Mouse (Mus musculus): ENCODE measurements at regions not wholly inside any gene's neighbourhood (a gene's known extent, or its start where the extent isn't known, plus 50 kb on each side); places are given as distances from the start of the nearest gene placed in this dataset.
A peak's percentile ranks its signal among the peaks of the same experiment; 100 is the strongest.

DNA sequence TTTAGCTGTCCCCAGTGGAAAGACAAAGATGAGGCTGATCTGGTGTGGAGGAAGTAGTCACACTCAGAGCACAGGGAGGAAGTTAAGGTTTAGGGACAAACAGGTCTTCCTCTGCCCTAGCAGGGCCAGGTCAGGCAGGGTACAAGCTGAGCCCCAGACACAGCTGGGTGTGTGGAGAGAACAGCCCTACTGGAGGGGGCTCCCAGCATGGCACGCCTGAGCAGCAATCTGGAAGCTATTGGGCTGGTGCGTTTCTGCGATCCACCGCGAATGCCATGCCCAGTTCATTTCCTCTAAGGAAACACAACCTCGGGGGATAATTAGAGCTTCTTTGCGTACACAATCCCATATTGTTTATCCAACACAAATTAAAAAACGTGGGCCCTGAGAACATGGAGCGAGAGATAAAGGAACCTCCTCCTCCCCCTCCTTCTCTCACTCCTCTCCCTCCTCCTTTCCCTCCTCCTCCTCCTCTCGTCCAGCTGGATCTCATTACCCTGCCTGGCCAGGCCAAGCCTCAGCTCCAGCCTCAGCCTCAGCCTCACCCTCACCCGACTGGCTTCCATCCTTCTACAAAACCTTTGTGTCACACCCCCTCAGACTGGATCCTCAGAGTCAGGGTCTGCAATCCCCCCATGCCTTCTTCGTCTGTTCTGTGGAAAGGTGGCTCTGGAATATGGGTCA lies 81.2 kb downstream of the Pja1 start:
- H3K9me3 ChIP-seq: no peaks in the 10 kb centered on the region
- WGBS: 55% methylated on average over 12 of the region's 12 CpGs
- DNase-seq (ENCODE audit: extremely low spot score, low spot score): peak; percentile 24
- H3K36me3 ChIP-seq (replicated peaks): no peaks in the 10 kb centered on the region
- peaks cover 42% of the 10 kb centered on the region for H3K4me1 ChIP-seq
- peak overlapping the region; percentile 78 for H3K27ac ChIP-seq
- H3K27me3 ChIP-seq (ENCODE audit: poor library complexity, severe bottlenecking): peaks cover 100% of the 10 kb centered on the region
- H3K4me3 ChIP-seq: no peak overlapping the region

DNA sequence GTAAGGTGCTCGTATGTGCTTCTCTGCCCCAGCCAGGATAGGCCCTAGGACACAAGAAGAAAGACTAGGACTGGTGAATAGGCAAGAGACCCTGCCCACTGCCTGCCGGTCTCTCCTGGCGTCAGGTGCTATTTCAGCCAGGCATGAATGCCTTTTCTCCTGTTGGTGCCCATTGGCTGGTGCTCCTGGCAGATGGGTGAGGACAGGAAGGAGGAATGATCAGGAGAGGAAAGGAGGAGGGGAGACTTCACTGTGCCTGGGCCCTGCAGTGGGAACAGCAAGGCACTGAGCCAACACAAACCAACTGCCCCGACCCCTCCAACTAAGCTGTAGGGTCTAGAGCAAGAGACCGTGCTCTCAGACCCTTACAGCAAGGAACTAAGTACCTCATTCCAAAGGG lies 100.4 kb downstream of the Pja1 start:
- WGBS: 93% methylated on average over 5 of the region's 5 CpGs
- Histone ChIP-seq H3K27ac (no peak overlapping the region), H3K4me3 (no peak overlapping the region), H3K36me3 (replicated peaks) (no peaks in the 10 kb centered on the region), H3K9me3 (no peaks in the 10 kb centered on the region), H3K27me3 (ENCODE audit: poor library complexity, severe bottlenecking) (peaks cover 100% of the 10 kb centered on the region), H3K4me1 (peaks cover 3% of the 10 kb centered on the region; the same call in 1 of the 2 replicates)
- DNase-seq (ENCODE audit: extremely low spot score, low spot score): no peak

GRCm38 (mm10) chrX:99369258-99369900 lies 101.7 kb downstream of the Pja1 start:
- no peak for DNase-seq (ENCODE audit: extremely low spot score, low spot score)
- no peak overlapping the region for H3K4me3 ChIP-seq
- H3K27me3 ChIP-seq (ENCODE audit: poor library complexity, severe bottlenecking): peaks cover 100% of the 10 kb centered on the region
- H3K4me1 ChIP-seq: peaks cover 6% of the 10 kb centered on the region; the same call in 1 of the 2 replicates
- no peak overlapping the region for H3K27ac ChIP-seq
- WGBS: 77% methylated on average over 6 of the region's 6 CpGs
- no peaks in the 10 kb centered on the region for H3K36me3 ChIP-seq (replicated peaks)
- H3K9me3 ChIP-seq: no peaks in the 10 kb centered on the region

- Histone ChIP-seq H3K4me3 (no peak overlapping the region), H3K4me1 (peaks cover 15% of the 10 kb centered on the region; the same call in 1 of the 2 replicates), H3K27me3 (ENCODE audit: poor library complexity, severe bottlenecking) (peaks cover 100% of the 10 kb centered on the region), H3K36me3 (replicated peaks) (no peaks in the 10 kb centered on the region), H3K27ac (no peak overlapping the region), H3K9me3 (no peaks in the 10 kb centered on the region)
- DNase-seq (ENCODE audit: extremely low spot score, low spot score): peak; percentile 7
- 63% methylated on average over 5 of the region's 5 CpGs for WGBS
Observed at GRCm38 (mm10) chrX:99364072-99364471, 107.0 kb downstream of the Pja1 start.

DNA sequence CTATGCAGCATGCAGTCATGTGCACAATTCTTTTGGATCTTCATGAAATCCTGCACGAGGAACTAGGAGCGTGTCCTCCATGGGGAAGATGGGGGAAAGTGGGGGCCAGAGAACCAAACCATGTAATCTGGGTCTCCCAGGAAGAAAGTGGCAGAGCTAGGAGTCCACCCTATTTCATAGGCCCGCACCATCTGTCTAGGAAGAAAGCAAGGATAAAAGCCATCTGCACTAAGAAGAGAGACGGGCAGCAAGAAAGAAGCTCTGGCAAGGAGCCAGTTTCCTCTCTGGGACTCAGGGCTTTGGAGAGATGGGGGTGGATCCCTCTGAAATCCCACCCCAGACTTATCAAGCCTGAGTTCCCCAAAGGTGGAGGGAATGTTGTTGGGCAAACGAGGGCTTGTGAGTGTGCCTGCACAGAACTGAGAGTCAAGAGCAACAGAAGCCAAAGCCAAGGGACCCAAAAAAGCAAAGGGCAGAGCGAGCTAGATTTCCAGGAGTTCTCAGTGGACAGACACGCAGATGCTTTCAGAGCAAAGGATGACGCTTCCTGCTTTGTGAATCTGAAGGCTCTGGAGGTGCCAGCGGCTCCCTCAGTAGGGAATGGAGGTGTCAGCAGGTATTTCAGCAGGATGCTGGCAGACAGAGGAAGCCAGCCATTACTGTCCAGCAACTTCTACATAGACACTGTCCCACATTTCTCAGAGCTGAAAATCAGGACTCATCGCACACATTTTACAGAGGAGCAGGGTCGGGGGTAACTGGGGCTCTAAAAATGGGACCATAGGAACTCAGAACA lies 110.8 kb downstream of the Pja1 start:
- H3K27me3 ChIP-seq (ENCODE audit: poor library complexity, severe bottlenecking): peaks cover 98% of the 10 kb centered on the region
- no peak overlapping the region for H3K4me3 ChIP-seq
- H3K36me3 ChIP-seq (replicated peaks): no peaks in the 10 kb centered on the region
- no peaks in the 10 kb centered on the region for H3K9me3 ChIP-seq
- 0 out of 2 replicates have a peak overlapping the region, but pooled peaks have one; percentile 40 for H3K27ac ChIP-seq
- peaks cover 22% of the 10 kb centered on the region for H3K4me1 ChIP-seq
- 79% methylated on average over 11 of the region's 11 CpGs for WGBS
- DNase-seq (ENCODE audit: extremely low spot score, low spot score): peak; percentile 11

DNA sequence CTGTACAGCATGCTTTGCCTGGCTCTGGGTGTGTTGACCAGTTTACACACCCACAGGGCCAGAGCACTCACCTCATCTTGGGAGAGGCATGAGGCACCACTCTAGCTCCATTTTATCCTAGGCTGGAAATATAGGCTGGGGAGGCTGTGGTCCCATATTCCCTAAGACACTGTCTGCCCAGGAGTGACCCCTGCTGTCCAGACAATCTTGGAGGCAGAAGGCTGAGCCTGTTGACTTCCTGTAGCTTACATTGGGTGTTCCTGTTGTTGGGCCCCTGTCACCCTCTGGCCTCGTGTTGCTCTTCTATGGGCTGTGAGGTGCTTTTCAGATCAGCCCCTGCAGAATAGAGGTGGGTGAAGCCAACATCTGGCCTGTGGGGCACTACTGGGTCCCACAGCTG lies 112.3 kb downstream of the Pja1 start:
- no peak overlapping the region for H3K4me3 ChIP-seq
- peaks cover 98% of the 10 kb centered on the region for H3K27me3 ChIP-seq (ENCODE audit: poor library complexity, severe bottlenecking)
- H3K27ac ChIP-seq: no peak overlapping the region
- 59% methylated on average over 1 of the region's 1 CpGs for WGBS
- no peaks in the 10 kb centered on the region for H3K36me3 ChIP-seq (replicated peaks)
- peaks cover 22% of the 10 kb centered on the region for H3K4me1 ChIP-seq
- no peaks in the 10 kb centered on the region for H3K9me3 ChIP-seq
- DNase-seq (ENCODE audit: extremely low spot score, low spot score): no peak

GRCm38 (mm10) chrX:99358051-99358617 lies 112.9 kb downstream of the Pja1 start:
- H3K4me3 ChIP-seq: no peak overlapping the region
- WGBS: 33% methylated on average over 13 of the region's 13 CpGs
- H3K9me3 ChIP-seq: no peaks in the 10 kb centered on the region
- H3K27ac ChIP-seq: peak overlapping the region; percentile 67; the same call in 1 of the 2 replicates
- no peaks in the 10 kb centered on the region for H3K36me3 ChIP-seq (replicated peaks)
- DNase-seq (ENCODE audit: extremely low spot score, low spot score): peak; percentile 14
- peaks cover 98% of the 10 kb centered on the region for H3K27me3 ChIP-seq (ENCODE audit: poor library complexity, severe bottlenecking)
- H3K4me1 ChIP-seq: peaks cover 22% of the 10 kb centered on the region

GRCm38 (mm10) chrX:99355128-99355527 lies 115.9 kb downstream of the Pja1 start:
- no peak overlapping the region for H3K27ac ChIP-seq
- H3K9me3 ChIP-seq: no peaks in the 10 kb centered on the region
- DNase-seq (ENCODE audit: extremely low spot score, low spot score): no peak
- H3K36me3 ChIP-seq (replicated peaks): no peaks in the 10 kb centered on the region
- peaks cover 98% of the 10 kb centered on the region for H3K27me3 ChIP-seq (ENCODE audit: poor library complexity, severe bottlenecking)
- H3K4me3 ChIP-seq: no peak overlapping the region
- peaks cover 22% of the 10 kb centered on the region for H3K4me1 ChIP-seq
- 77% methylated on average over 5 of the region's 5 CpGs for WGBS

DNA sequence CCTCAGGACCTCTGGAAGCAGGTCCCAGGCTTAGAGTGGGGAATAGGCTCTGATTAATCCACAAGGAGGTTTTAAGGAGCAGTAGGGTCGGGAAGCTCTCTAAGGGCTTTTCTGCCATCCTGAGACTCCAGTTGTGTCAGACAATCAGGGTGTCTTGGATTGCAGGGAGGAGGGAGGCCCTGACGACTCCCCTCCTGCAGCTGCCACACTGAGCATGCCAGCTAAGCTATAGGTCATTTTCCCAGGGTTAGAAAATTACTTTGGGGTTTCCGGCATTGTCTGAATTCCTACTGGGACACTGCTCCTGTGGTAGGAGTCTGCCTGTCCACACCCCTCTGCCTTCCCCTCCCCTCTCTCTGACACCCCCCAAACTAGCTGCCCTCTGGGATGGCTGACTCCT lies 120.8 kb downstream of the Pja1 start:
- Histone ChIP-seq H3K27ac (no peak overlapping the region), H3K27me3 (ENCODE audit: poor library complexity, severe bottlenecking) (peaks cover 94% of the 10 kb centered on the region), H3K4me3 (no peak overlapping the region), H3K4me1 (peaks cover 5% of the 10 kb centered on the region), H3K36me3 (replicated peaks) (no peaks in the 10 kb centered on the region), H3K9me3 (no peaks in the 10 kb centered on the region; the same call in 1 of the 2 replicates)
- DNase-seq (ENCODE audit: extremely low spot score, low spot score): no peak
- WGBS: 53% methylated on average over 3 of the region's 3 CpGs

DNA sequence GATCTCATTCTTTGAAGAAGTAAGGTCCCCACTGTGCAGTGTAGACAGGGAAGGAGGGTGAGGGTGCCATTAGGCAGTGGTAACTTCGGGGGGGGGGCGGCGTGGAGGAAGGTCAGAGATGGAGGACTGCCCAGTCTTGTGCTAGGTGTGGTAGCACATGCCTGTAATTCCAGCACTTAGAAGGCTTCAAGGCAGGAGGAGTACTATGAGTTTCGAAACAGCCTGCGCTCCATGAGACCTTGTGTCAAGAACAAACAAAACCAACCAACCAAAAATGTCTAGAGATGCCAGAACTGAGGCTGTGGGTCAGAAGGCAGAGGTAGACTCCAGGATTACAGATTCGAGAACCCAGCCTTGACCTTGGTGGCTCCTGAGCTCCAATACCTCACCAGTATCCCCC lies 130.8 kb downstream of the Pja1 start:
- Histone ChIP-seq H3K9me3 (no peaks in the 10 kb centered on the region), H3K4me3 (no peak overlapping the region), H3K27ac (no peak overlapping the region), H3K36me3 (replicated peaks) (no peaks in the 10 kb centered on the region), H3K27me3 (ENCODE audit: poor library complexity, severe bottlenecking) (peaks cover 91% of the 10 kb centered on the region), H3K4me1 (peaks cover 41% of the 10 kb centered on the region)
- DNase-seq (ENCODE audit: extremely low spot score, low spot score): no peak
- WGBS: 89% methylated on average over 6 of the region's 6 CpGs

GRCm38 (mm10) chrX:99339081-99339876 lies 131.8 kb downstream of the Pja1 start:
- H3K9me3 ChIP-seq: no peaks in the 10 kb centered on the region
- no peak overlapping the region for H3K4me3 ChIP-seq
- whole genome bisulfite sequencing: 19% methylated on average over 8 of the region's 9 CpGs
- H3K27ac ChIP-seq: peak overlapping the region; percentile 74
- no peak for DNase-seq (ENCODE audit: extremely low spot score, low spot score)
- H3K36me3 ChIP-seq (replicated peaks): no peaks in the 10 kb centered on the region
- H3K4me1 ChIP-seq: peaks cover 41% of the 10 kb centered on the region
- peaks cover 91% of the 10 kb centered on the region for H3K27me3 ChIP-seq (ENCODE audit: poor library complexity, severe bottlenecking)

Data from forebrain, embryonic 10.5 days (tissue).